Mouse (Mus musculus) forebrain, embryonic 10.5 days (tissue): ENCODE results near the gene Fam81a. TPM values are rescaled to one million over a fixed set of nuclear protein-coding genes. Genes with fewer than 3 reads are reported as not detected.
A peak's percentile ranks its signal among the peaks of the same experiment; 100 is the strongest.

Experiments
- DNase-seq: peaks from one replicate; pipeline ENCODE4 v3.0.0-alpha.2; 2017; ENCODE audit warnings: low spot score; ENCODE audit errors: extremely low spot score
- H3K27ac ChIP-seq: fragments of 300-500 bp; sonication (generic); 2 replicates; pipeline ENCODE4 v1.5.1; 2016; ENCODE audit warnings: mild to moderate bottlenecking
- H3K27me3 ChIP-seq: fragments of 300-500 bp; sonication (generic); 2 replicates; pipeline ENCODE4 v1.6.1; 2016; ENCODE audit warnings: mild to moderate bottlenecking; ENCODE audit not compliant: poor library complexity, severe bottlenecking
- H3K36me3 ChIP-seq: fragments of 300-500 bp; sonication (generic); replicated peaks from 2 replicates; pipeline ENCODE4 v1.6.1; 2016; ENCODE audit warnings: mild to moderate bottlenecking, moderate library complexity
- H3K4me1 ChIP-seq: fragments of 300-500 bp; sonication (generic); 2 replicates; pipeline ENCODE4 v1.6.1; 2016
- H3K4me3 ChIP-seq: fragments of 300-500 bp; sonication (generic); 2 replicates; pipeline ENCODE4 v1.5.1; 2016; ENCODE audit warnings: mild to moderate bottlenecking, moderate library complexity
- H3K9me3 ChIP-seq: fragments of 300-500 bp; sonication (generic); 2 replicates; pipeline ENCODE4 v1.6.1; 2016; ENCODE audit warnings: mild to moderate bottlenecking, moderate library complexity
- WGBS: fragments of 180-500 bp; shearing (Covaris S2); methylation state at CpG from one replicate; pipeline ENCODE4 v1.1.7; 2016; 5-methylcytosine and 5-hydroxymethylcytosine counted together
- polyA plus RNA-seq: library from polyadenylated mRNA; unstranded; fragments of >200 nt; fragmentation: Nextera tagmentation; extraction: Ambion mirVana; gene quantifications from 2 replicates; pipeline ENCODE4 v1.2.1, GENCODE M21; 2016

Gene Fam81a
- polyA plus RNA-seq, 1 experiment from 2014 or later = 3.5 TPM

DNA sequence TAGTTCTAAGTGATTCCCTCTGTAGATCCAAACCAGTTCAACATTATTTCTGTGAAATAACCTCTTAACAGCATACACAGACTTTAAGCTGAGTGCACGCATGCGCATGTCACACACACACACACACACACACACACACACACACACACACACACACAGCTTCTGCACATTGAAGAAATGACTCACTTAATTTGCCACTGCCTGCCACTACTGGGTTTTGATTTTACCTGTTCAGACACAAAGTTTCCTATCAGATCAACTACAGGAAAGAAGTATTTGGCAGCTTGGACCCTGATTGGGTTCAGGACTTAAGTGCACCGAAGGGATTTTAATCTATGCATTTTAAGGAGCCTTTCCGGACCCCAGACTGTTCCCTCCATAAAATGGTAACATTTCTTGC lies 2.0 kb downstream of the Fam81a start:
- Histone ChIP-seq H3K27me3 (peaks cover 48% of the 10 kb centered on the region), H3K4me1 (peaks cover 53% of the 10 kb centered on the region), H3K4me3 (peak overlapping the region; percentile 68), H3K36me3 (no peaks in the 10 kb centered on the region), H3K27ac (no peak overlapping the region), H3K9me3 (no peaks in the 10 kb centered on the region)
- 54% methylated on average over 4 of the region's 4 CpGs for WGBS
- DNase-seq = no peak

DNA sequence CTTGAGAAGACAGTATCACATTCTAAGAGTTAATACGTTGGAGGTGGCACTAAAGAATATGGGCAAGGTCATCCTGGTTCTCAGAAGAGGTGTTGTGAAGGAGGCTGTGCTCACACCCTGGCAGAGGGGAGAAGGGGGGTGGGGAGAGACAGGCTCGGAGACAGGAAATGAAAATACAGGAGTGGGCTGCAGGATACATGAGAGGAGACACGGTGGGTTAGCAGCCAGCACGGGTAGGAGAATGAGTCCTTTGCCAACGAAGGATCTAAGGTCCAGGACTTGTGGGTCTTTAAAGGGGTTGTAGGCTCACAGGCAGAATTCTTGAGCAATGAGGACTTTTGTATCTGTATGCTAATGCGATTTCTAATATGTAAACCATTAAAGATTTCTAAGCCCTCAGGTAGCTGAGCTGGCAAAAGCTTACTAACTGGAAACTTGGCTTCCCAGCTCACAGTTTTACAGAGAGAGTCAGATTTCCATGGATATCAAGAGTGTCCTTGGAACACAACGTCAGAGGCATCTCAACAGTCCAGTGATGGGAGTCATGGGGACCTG lies 3.0 kb downstream of the Fam81a start:
- H3K27me3 ChIP-seq = peaks cover 48% of the 10 kb centered on the region
- no peak overlapping the region for H3K27ac ChIP-seq
- no peaks in the 10 kb centered on the region for H3K36me3 ChIP-seq
- WGBS = 61% methylated on average over 7 of the region's 7 CpGs
- no peaks in the 10 kb centered on the region for H3K9me3 ChIP-seq
- peaks cover 53% of the 10 kb centered on the region for H3K4me1 ChIP-seq
- H3K4me3 ChIP-seq = no peak overlapping the region
- no peak for DNase-seq

DNA sequence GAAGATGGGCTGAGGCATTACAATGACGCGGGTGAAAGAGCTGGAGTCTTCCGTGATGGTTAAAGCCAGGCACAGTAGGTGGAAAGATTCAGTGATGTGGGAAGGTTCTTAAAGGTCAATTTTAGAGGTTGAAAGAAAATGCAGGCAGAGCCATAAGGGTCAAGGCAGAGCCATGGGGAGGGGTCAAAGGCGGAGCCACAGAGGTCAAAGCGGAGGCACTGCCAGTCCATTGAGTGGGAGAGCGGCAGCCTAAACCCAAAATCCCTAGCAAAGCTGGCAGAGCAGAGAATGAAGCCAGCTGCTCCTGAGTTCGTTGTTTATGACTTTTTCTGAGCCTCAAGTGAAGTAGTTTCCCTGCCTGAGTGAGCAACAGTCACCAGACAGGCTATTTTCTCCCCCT lies 3.8 kb downstream of the Fam81a start:
- Histone ChIP-seq H3K36me3 (no peaks in the 10 kb centered on the region), H3K9me3 (no peaks in the 10 kb centered on the region), H3K4me3 (no peak overlapping the region), H3K27ac (no peak overlapping the region), H3K27me3 (peaks cover 46% of the 10 kb centered on the region), H3K4me1 (peaks cover 53% of the 10 kb centered on the region)
- no peak for DNase-seq
- 44% methylated on average over 7 of the region's 7 CpGs for WGBS

DNA sequence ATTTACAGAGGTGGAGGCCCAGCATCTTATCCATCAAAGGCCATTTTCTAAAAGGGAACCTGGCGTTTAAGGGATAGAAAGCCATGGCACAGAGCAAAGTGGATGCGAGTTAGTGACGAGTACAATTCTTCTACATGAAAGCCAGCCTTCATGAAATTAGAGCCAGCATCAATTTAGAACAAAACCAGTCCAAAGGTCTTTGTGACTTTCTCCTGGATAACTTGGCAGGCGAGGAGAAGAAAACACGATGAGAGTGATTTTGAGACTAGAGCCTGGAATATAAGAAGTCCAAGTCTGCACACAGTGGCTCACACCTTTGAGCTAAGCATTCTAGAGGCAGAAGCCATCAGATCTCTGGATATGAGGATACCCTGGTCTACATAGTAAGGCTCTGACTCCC lies 4.4 kb downstream of the Fam81a start:
- Histone ChIP-seq H3K9me3 (no peaks in the 10 kb centered on the region), H3K36me3 (no peaks in the 10 kb centered on the region), H3K27me3 (peaks cover 40% of the 10 kb centered on the region), H3K4me3 (no peak overlapping the region), H3K27ac (no peak overlapping the region), H3K4me1 (peaks cover 53% of the 10 kb centered on the region)
- 84% methylated on average over 5 of the region's 5 CpGs for WGBS
- no peak for DNase-seq

DNA sequence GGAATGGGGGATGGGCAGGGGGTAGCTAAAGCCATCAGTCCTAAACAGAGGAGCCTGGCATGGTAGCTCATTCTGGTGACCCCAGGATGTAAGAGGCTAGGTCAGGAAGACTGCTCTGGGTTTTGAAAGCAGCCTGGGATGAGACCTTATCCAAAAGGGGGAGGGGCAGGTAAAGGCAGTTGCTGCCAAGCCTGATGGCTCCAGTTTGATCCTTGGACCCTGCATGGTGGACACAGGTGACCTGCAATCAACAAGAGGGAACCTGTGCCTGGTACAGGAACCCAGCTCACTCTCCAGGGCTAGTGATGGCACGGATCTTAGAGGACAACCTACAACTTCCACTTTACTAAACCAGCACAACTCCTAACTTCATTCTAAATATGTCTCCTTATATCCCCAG lies 7.2 kb downstream of the Fam81a start:
- 78% methylated on average over 1 of the region's 1 CpGs for WGBS

DNA sequence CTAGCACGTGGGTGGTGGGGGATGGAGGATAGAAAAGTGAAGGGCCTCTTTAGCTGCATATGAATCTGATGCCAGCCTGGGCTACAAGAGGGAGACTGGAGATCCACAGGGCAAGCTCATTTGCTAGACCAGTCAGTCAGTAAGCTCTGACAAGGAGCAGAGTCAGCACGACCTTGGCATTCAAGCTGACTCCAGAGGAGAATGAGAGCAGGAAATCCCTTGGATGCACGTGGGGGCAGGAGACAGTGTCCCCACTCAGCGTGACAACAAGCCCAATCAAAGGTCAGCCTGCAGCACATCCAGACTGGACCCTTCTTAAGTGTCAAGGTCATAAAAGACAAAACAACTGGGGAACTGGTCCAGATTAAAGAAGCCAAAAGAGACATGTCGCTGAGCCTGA lies 7.6 kb downstream of the Fam81a start:
- H3K9me3 ChIP-seq = no peaks in the 10 kb centered on the region
- no peak overlapping the region for H3K27ac ChIP-seq
- no peak overlapping the region for H3K4me3 ChIP-seq
- WGBS = 71% methylated on average over 5 of the region's 5 CpGs
- peaks cover 8% of the 10 kb centered on the region for H3K27me3 ChIP-seq
- DNase-seq = no peak
- peaks cover 28% of the 10 kb centered on the region for H3K4me1 ChIP-seq
- H3K36me3 ChIP-seq = no peaks in the 10 kb centered on the region

More for the DNA sequence above, 7.2 kb downstream of the Fam81a start:
- Histone ChIP-seq H3K4me1 (peaks cover 33% of the 10 kb centered on the region), H3K4me3 (no peak overlapping the region), H3K27me3 (peaks cover 12% of the 10 kb centered on the region), H3K36me3 (no peaks in the 10 kb centered on the region), H3K27ac (no peak overlapping the region), H3K9me3 (no peaks in the 10 kb centered on the region)
- no peak for DNase-seq

DNA sequence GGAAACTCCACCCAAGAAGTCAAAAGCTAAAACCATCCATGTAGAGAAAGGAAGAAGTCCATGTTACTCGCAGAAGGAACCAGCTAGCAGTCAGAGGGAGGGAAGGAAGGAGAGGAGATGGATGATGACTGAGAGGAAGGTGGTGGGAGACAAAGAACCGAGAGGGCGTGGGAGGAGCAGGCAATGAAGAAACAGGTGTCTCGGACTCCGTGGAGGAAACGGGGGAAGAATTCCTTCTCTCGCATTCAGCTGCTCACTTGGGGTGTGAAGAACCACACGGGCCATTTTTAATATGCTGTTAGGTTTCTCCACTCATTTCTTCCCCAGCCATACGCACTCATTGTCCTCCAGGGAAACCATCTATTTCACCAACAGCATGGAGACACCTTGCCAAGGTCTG lies 8.1 kb downstream of the Fam81a start:
- peaks cover 23% of the 10 kb centered on the region for H3K4me1 ChIP-seq
- DNase-seq = no peak
- peaks cover 3% of the 10 kb centered on the region for H3K27me3 ChIP-seq
- H3K4me3 ChIP-seq = no peak overlapping the region
- H3K36me3 ChIP-seq = no peaks in the 10 kb centered on the region
- no peaks in the 10 kb centered on the region for H3K9me3 ChIP-seq
- no peak overlapping the region for H3K27ac ChIP-seq
- 92% methylated on average over 9 of the region's 9 CpGs for WGBS

DNA sequence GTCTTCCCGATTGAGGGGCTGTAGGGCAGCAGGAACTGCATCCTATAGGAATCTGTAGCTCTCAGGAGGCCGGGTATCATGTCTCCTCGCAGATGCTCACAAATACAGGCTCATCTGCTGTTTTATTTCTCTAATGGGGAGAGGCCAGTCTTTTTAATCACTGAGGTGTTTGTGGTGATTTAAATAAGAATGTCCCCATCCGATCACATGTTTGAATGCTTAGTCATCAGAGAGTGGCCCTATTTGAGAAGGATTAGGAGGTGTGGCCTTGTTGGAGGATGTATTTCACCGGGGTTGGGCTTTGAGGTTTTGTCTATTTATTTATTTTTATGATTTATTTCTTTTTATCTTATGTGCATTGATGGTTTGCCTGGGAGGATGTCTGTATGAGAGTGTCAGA lies 11.6 kb downstream of the Fam81a start:
- H3K9me3 ChIP-seq = no peaks in the 10 kb centered on the region
- H3K4me1 ChIP-seq = no peaks in the 10 kb centered on the region
- no peak for DNase-seq
- WGBS = 92% methylated on average over 5 of the region's 5 CpGs
- no peaks in the 10 kb centered on the region for H3K36me3 ChIP-seq
- no peaks in the 10 kb centered on the region for H3K27me3 ChIP-seq
- no peak overlapping the region for H3K4me3 ChIP-seq
- no peak overlapping the region for H3K27ac ChIP-seq

DNA sequence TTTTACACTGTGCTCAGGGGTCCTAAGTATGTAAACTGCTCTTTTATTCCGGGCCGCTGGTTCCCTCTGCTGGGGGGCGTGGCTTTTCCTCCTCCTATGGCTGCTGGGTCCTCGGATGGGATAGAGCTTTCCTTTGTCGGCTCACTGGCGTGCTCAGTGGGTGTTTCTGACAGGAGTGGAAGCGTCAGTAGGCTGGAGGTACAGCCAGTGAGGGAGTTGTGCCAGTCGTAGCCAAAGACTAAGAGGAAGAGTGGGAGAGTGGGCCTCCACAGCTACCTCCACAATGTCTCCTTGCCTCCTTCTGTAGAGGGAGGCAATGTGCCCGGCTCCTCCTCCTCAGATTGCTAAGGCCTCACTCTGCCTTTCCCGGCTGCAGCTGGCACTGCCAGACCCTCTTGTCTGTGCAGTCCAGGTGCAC lies 30.5 kb downstream of the Fam81a start:
- peak overlapping the region; percentile 67 for H3K27ac ChIP-seq
- 3% methylated on average over 10 of the region's 10 CpGs for WGBS
- peaks cover 8% of the 10 kb centered on the region; the same call in 1 of the 2 replicates for H3K27me3 ChIP-seq
- H3K9me3 ChIP-seq = no peaks in the 10 kb centered on the region
- peak overlapping the region; percentile 45 for H3K4me3 ChIP-seq
- no peaks in the 10 kb centered on the region for H3K36me3 ChIP-seq
- H3K4me1 ChIP-seq = peaks cover 22% of the 10 kb centered on the region
- DNase-seq = peak; percentile 47

DNA sequence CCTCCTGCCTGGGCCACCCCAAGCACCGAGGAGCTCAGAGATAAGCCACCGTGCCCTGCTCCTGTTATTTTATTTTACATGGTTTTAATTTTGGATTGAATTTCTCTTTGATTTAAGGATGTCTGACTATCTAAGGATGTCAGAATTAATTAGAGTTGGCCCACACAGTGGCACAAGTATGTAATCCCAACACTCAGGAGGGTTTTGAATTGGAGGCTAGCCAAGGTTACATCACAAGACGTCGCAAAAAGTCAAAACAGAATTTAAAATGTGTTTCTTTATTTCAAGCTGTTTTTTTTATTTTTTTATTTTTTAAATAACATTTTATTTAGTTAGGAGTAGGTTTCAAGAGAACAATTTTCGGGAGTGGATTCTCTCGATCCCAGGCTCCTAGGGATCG lies 31.5 kb downstream of the Fam81a start:
- DNase-seq = no peak
- no peaks in the 10 kb centered on the region for H3K36me3 ChIP-seq
- H3K27me3 ChIP-seq = peaks cover 8% of the 10 kb centered on the region; the same call in 1 of the 2 replicates
- WGBS = 79% methylated on average over 7 of the region's 7 CpGs
- H3K4me1 ChIP-seq = peaks cover 17% of the 10 kb centered on the region
- no peak overlapping the region for H3K27ac ChIP-seq
- H3K4me3 ChIP-seq = no peak overlapping the region
- no peaks in the 10 kb centered on the region for H3K9me3 ChIP-seq

DNA sequence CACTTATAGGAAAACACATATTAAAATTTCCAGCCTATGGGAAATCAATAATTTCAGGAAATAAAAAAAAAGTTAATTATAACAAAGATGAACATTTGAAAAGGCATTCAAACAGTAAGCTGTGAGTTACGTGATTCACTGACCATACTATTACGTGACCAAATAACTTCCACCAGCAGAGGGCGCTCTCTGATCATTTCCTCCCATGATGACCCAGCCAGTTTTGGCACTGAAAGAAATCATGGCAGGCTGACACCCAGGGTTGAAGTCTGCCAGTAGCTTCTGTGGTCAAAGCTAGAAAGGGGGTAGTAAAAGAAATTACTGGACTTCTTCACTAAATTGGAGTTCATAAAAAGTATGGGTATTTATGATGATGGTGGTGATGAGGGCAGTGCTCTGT lies 33.1 kb downstream of the Fam81a start:
- DNase-seq = peak; percentile 80
- H3K4me1 ChIP-seq = peaks cover 17% of the 10 kb centered on the region
- no peaks in the 10 kb centered on the region for H3K9me3 ChIP-seq
- WGBS = 7% methylated on average over 3 of the region's 3 CpGs
- H3K36me3 ChIP-seq = no peaks in the 10 kb centered on the region
- H3K27ac ChIP-seq = no peak overlapping the region
- no peak overlapping the region for H3K4me3 ChIP-seq
- H3K27me3 ChIP-seq = peaks cover 8% of the 10 kb centered on the region; the same call in 1 of the 2 replicates

DNA sequence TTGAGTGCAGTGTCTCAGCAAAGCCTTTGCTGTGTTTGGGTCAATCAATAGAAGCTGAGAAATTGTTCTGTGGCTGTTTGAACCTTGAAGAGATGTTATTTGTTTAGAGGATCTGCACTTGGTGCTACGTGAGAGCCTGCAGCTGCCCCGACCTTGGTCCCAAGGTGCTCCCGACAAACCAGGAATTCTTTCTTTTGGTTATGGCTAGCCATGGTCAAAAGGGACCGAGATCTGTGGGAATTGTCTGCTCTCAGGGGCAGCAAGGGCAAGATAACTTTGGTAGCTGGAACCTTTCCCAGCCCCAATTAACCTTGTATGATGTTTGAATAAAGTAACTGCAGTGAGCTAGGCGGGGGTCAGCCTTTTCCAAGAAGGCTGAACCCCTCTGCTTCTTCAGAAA lies 34.2 kb downstream of the Fam81a start:
- WGBS = 85% methylated on average over 5 of the region's 5 CpGs

DNA sequence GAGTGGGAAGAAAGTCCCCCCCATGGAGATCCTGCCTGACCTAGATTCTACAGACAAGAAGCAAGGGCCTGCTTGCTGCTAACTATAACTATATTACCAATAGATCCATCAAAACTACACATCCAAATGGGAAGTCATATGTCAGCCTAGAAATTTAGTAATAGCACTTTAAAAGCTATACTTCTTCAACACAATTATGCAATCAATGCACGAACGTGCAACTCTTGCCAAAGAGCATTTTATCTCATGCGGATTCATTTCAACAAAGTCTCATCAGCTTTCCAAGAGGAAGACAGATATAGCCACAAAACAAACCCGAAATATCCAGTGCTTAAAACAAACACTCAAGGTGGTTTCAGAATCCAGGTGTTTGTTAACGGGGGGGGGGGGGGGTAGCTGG lies 36.8 kb downstream of the Fam81a start:
- Histone ChIP-seq H3K27ac (no peak overlapping the region), H3K9me3 (no peaks in the 10 kb centered on the region), H3K27me3 (peaks cover 4% of the 10 kb centered on the region; the same call in 1 of the 2 replicates), H3K4me1 (no peaks in the 10 kb centered on the region), H3K36me3 (no peaks in the 10 kb centered on the region), H3K4me3 (no peak overlapping the region)
- DNase-seq = no peak
- WGBS = 88% methylated on average over 5 of the region's 5 CpGs

More for the DNA sequence above, 34.2 kb downstream of the Fam81a start:
- H3K27ac ChIP-seq = no peak overlapping the region
- H3K27me3 ChIP-seq = peaks cover 8% of the 10 kb centered on the region; the same call in 1 of the 2 replicates
- H3K9me3 ChIP-seq = no peaks in the 10 kb centered on the region
- no peak for DNase-seq
- no peaks in the 10 kb centered on the region for H3K36me3 ChIP-seq
- peaks cover 17% of the 10 kb centered on the region for H3K4me1 ChIP-seq
- H3K4me3 ChIP-seq = no peak overlapping the region

DNA sequence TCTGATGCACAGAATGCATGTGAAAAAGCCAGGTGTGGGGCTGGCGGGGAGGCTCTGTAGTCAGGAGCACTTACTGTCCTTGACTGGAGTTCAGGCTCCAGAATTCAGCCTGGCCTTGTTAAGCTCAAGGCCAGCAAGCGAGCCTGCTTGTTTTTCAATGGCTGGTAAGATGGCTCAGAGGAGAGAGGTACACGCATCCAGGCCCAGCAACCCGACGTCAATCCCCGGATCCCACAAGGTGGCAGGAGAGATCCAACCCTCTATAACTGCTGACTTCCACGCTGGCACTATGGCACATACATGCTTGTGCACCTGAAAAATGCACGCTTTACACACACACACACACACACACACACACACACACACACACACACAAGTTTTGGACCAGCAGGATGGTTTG lies 39.3 kb downstream of the Fam81a start:
- DNase-seq = no peak
- Histone ChIP-seq H3K36me3 (no peaks in the 10 kb centered on the region), H3K4me3 (no peak overlapping the region), H3K27ac (no peak overlapping the region), H3K9me3 (no peaks in the 10 kb centered on the region), H3K27me3 (no peaks in the 10 kb centered on the region), H3K4me1 (no peaks in the 10 kb centered on the region)
- 59% methylated on average over 8 of the region's 8 CpGs for WGBS
